Mouse (Mus musculus) kidney, postnatal 36 days (tissue): ENCODE measurements at regions not wholly inside any gene's neighbourhood (a gene's known extent, or its start where the extent isn't known, plus 50 kb on each side); places are given as distances from the start of the nearest gene placed in this dataset.
A peak's percentile ranks its signal among the peaks of the same experiment; 100 is the strongest.

ENCODE experiments used
- DNase-seq, 2 experiments: peaks; one replicate each; pipeline ENCODE4 v3.0.0; 2021 to 2022; ENCODE audit warnings: mixed read lengths in 2 of 2

DNA sequence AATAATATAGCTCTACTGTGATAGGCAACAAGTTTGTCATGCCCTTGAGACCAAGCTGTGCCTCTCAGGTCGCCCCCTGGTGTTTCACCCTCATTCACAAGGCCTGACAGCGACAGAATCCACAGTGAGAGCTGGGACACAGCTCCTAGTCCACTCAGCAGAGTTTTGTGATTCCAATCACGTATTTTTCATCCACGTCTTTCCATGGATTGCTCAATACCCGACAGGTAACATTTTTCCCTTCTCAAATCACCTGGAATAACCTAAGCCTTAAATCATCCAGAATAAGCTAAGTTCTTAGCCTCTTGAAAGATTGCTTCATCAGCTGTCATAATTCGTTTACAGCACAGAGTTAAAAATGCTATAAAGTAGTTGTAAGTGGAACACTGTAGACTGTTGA is 211.3 kb downstream of the Ccdc91 start:
- DNase-seq, result no peak

DNA sequence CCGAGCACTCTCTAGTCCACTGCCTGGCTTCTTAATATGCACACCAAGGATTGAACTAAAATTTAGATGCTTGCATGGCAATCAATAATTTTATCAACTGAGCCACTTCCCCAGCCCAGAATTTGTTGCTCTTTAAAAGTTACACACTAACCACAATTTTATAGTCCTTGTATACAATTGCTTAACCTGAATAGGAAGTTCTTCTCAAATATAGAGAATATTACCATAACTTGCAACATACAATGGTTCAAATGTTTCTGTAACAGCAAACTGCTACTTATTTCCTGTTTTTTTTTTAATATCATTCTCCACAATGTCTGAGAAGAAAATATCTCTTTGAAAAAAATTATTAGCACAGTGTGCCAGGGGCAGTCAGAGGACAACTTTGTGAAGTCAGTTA is 222.6 kb downstream of the Ccdc91 start:
- no peak for DNase-seq

DNA sequence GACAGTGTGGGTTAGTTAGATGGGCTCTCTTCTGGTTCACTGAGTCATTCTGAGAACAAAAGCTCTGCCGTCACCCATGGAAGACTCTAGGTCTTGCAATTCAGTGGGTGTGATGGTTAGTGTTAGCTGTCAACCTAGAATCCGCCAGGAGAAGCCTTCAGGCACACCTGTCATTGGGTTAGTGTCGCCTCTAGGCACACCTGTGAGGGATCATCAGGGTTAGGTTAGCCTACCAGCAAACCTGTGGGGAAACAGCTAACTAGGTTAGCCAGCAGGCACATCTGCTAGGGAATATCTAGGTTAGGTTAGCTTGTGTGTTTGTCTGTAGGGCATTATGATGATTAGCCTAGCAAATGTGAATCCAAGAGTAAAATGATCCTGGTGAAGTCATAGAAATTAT is 223.8 kb downstream of the Ccdc91 start:
- DNase-seq, result no peak

DNA sequence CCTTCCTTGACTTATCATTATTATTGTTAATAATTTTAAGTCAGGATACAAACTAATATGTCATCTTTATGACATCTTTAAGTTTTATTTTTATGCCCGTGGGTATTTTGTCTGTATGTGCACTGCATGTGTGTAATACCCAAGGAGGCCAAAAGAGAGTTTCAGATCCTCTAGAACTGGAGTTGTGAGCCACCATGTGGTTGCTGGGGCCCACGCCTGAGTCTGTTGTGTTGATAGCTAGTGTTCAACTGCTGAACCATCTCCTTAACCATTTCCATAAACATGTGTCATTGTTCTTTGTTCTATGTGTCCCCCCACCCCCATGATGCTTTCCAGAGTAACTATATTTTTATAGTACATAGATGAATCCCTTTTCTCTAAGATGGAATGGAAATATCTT is 225.0 kb downstream of the Ccdc91 start:
- DNase-seq, result no peak

DNA sequence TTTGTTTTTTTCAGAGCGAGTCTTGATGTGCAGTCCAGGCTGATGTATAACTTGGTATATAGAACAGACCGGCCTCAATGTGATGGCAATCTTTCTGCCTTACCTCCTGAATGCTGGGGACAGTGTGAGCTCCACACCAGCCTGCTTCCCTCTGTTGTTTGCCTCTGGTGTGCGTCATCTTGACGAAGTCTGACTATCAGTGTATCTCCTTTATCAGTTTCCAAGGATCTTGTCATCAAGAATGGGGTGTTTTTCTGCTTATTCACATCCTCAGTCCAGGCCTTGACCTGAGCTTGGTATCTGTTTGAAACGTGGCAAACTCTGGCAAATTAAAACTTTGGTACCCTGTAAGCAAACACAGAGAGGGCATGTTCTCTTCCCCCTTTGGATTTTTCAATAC is 226.3 kb downstream of the Ccdc91 start:
- DNase-seq, result no peak

DNA sequence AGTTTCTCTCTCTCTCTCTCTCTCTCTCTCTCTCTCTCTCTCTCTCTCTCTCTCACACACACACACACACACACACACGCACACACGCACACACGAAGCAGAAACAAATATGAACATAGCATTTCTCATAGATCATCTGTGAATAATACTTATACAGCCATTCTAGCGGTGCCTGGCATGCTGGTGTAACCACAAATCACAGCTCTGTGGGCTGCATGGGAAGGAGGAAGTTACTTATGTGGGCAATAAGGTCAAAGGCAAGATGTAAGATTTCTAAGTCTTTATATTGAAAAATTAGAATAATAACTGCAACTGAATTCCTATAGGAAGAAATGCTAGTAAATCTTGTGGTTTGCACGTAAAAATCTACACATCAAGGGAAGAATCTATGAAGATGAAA is 228.7 kb downstream of the Ccdc91 start:
- DNase-seq, result no peak

DNA sequence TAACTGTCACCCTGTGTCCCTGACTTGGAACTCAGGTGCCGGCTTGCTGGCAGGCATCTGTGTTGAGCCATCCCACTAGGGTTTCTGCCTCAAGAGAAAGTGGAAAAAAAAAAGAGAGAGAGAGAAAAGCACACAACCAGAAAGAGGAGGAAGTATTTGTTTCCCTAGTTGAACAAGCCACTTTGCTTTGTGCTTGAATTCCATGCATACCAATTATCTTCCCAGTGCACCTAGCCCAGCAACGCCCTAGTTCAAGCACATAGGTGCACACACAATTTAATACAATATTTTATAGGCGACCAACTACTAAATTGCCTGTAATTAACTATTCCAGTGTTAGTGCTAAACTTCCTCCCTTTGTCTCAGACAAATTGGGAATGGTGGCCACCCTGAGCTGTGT is 230.3 kb downstream of the Ccdc91 start:
- DNase-seq, result no peak

DNA sequence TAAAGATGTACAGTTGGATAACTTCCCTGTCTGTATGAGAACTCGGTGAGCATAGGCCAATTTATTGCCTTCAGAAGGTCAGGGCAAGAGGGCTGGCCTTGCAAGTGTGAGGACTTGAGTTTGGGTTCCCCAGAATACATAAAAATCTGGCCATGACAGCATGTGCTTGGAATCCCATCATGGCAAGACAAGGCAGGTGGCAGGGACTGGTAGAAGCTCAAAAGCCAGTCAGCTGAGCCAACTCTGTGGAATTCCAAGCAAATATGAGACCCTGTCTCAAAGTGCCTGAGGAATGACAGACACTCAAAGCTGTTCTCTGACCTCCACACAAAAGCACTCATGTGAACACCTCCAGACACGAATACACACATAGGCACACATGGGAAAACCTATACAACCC is 231.1 kb downstream of the Ccdc91 start:
- no peak for DNase-seq

DNA sequence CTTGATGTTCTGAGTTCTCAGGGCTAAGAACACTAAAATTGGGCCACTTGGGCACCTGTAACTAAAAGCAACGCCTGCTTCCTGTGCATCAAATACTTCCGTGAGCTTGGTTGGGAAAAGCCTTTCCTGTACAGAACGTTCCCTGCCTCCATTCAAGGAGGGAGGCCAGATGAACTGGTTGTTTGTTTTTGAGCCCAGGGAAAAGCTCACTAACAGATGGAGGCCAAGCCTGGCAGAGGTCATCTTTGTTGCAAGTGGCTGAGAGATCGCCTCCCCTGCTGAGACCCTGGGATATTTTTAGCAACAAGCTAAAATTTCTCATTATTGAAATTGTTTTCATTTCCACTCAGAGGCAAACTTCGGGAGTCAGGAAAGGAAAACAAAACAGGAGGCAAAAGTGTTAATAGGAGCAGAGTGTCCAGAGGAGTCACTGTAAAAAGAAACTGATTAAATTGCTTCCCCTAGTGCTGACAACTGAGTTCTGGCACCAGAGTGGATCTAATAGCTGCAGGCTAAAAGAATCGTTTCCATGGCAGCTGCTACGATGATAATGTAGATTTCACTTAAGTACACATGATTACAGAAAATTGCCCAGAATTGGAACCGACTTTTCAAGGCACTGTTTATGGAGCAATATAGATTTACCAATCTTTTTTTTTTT is 242.6 kb downstream of the Ccdc91 start:
- DNase-seq, result peak; percentile 6 to 27

DNA sequence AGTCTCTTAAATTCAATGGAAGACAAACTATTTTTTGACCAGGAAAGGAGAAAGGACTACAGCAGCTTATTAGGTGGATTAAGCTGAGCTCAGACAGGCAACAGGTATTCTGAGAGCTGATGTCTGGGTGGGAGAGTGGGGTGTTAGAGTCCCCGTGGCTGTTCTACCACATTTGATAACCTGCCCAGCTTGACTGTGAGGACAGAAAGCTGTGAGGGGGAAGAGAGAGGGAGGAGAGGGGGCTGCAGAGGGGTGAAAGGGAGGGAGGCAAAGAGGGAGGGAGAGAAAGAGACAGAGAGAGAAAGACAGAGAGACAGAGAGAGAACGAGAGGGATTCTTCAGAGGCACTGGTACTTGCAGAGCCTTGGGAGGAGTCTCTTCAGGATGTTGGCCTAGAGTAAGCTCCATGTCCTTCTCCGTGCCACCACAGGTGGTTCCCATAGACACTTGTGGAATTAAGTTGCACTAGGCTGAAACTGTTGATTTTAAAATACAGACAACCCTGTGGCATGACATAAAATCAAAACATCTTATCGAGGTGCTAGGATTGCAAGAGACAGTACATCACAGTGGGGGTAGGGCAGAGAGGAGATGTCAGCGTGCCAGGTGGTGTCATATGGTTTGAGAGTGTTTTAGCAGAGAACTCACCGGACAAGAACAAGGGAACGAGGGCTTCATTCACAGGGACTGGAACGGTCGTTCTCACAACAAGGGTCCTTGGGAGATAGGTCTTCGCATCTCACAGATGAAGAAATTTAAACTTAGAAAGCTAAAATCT is 243.3 kb downstream of the Ccdc91 start:
- DNase-seq, result no peak

DNA sequence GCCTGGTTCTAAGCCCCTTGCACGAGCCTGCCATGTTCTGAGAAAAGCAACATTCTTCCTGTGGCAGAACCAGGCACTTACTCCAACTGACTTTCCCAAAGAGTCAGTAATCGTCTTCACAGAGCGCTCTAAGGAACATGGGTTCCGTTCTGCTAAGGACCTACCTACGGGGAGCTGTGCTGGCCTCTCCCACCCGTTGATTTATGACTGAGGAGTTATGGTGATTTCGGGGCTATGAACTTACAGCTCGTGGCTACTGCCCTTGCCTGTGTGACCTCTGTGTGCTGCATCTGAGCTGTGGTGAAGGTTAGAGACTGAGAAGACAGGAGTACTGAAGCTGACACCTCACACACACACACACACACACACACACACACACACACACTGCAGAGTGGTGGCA is 243.9 kb downstream of the Ccdc91 start:
- no peak for DNase-seq

DNA sequence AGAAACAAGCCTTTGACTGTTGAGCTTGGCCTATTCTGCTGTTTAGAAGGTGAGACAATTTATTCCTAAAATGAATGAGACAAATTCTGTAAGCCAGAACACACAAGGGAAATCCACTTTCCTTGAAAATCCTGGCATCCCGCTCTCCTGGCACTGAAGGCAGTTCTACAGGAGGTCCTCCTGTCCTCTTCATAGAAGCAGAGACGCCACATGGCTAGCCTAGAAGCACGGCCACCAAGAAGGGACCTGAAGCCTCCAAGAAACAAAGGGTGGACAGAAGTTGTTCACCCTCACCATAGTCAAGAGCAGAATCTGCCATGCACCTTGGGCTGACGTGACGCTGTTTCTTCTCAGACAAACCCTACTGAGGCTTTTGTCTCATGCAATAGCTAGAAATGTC is 247.7 kb downstream of the Ccdc91 start:
- DNase-seq, result no peak

DNA sequence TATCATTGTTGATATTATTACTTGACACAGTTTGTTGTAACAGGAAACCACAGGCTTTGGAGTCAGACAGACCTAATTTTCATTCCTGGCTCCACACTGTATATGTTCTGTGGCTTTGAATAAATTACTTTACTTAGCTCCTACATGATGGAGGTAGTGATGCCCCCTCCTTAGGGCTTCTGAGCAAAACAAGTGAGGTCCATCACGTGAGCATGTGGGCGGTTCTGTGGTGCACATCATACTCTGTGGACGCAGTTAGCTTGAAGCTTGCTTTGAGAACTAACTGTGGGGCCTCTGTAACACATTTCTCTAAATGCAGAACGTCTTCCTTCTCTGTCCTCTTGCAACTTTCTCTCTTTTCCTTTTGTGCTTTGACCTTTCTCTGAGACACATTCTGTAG is 251.4 kb downstream of the Ccdc91 start:
- no peak for DNase-seq

DNA sequence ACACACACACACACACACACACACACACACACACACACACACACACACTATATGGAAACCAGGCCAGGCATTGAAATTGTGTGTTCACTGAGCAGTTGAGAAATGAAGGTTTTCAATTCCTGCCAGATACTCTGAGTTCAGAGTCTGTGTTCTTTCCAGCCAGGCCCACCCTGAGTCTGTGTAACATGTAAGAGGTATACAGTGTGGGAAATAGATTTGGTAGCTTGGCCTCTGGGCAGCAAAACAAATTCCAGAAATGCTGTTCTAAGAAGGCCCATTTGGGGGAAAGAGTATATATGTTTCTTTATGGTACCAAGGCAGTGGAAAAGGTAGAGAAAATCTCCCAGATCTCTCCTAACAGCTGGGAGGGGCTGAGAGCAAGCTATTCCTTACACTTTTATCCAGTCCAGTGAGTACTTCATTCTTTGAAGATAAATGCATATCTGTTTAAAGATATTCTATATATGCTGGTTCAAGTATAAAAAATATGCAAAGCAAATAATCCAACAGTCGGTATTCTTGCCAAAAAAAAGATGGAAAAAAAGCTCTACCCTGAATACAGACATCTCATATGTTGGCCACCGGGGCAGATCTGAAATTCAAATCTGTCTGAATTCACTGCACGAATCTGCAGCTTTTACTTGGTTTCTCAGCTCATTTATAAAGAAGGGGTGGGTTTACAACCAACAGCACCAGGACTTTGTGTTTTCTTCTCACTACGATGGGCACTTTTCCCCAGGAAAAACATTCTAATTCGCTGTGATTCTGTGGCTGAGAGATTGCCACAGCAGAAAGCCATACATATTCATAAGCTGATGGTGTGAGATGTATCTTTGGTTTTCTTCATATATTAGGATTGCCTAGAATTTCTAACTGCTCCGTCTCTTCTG is 252.3 kb downstream of the Ccdc91 start:
- no peak for DNase-seq

DNA sequence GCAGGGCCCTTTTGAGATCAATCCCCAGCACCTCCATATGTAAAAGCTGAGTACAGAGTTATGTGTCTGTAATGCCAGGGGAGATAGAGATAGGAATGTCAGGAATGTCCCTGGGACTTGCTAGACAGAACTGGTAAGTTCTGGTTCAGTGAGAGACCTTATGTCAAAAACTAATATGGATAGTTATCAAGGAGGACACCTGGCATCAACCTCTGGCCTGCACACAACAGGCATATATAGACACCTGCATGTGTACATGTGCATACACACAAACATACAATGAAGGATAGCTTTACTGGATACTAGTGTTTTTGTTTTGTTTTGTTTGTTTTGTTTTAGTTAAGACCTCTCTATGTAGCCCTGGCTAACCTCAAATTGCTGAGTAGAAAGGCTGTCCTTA is 254.1 kb downstream of the Ccdc91 start:
- DNase-seq, result no peak

DNA sequence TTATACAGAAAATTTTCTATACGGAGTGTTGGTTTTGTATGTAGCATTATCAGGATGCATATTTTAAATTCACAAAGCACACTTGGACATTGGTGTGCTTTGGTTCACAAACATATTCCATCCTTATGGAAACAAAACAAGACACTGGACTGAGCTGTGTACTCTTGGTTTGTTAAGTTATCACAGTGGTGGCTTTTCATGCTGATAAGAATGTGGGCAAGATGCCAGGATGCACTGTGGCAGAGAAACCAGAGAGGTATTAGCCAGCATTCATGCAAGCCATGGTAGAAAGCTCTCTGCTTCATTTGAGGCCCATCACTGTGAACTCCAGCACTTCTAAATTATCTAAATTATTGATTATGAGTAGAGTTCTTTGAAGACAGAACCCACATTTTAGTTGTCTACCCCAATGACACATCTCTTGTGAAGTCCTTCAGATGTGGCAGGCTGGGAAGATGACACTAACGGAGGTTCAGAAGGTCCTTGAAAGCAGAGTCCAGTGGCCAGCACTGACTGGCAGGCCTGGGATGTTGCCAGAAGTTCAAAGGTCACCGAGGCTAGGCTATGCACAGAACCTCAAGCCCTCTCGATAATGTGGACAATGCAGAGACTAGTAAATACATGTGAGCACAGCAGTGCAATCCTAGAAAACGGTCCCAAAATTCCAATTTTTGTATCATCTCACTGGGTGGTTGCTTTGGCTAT is 263.1 kb downstream of the Ccdc91 start:
- DNase-seq, result peak in 1 of 2 experiments; percentile 71

DNA sequence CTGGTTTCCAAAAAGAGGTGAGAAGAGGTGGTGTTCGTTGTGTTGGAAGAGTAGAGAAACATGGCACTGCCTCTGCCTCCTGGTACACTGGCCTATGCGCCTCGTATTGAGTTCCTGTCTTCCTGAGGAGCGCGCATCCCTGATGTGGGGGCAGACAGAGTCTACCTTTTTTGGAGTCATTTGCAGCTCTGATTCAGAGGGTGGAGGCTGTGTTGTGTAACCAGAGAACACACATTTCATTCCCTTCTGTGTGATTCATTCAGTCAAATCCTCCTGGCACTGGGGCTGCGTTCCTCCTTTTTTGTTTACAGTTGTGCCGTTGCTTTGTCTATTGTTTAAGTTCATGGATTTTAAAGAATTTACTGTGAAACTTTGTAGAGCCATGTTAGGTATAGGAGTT is 265.8 kb downstream of the Ccdc91 start:
- no peak for DNase-seq

DNA sequence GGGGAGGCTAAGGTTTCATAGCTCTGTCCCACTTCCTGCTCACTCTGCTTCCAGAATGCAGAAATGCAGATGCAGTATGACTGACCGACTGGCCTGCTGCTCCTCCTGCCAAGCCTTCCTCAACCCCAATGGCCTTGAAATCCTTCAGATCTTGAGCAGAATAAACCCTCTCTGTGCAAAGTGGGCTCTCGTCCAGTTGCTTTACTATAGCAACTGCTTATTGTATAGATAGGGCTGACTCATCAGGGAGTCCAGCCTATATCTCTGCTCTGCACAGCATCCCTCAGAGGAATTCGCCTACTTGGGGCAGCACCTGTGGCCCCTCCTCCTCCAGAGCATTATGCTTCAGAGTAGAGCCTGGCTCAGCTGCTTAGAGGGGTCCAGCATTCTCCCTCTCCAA is 268.5 kb downstream of the Ccdc91 start:
- no peak for DNase-seq

DNA sequence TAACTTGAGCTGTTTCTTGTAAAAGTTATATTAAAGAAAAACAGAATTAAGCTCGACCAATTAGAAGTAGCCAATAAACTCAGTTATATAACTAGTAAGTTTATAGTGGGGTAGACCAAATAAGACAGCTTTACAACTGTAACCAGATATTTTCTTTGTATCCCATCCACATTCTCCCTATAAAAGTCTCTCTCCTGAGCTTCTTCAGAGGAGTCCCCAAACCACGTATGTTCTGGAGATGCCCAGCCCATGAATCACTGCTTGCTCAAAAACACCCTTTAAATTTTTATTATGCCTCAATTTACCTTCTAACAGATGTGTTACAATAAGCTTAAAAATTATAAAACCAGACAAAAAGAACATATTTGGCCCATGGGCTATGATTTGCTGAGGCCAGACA is 270.1 kb downstream of the Ccdc91 start:
- DNase-seq, result no peak

DNA sequence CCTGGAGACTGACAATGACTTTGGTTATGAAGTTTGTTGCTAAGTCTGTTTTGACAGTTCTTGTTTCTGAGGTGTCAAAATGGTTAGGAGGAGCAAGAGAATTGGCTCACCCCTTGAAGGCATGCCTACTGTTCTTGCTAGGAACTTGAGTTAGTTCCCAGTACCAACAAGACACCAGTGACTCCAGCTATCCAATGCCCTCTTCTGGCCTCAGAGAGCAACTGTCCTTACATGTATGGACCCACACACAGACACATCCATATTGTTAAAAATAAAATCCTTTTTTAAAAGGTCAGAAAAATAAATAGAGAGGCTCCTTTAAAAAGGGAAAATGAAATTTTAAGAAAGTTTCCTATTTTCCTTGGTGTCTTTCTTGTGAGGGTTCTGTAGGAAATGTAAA is 272.3 kb downstream of the Ccdc91 start:
- DNase-seq, result no peak

DNA sequence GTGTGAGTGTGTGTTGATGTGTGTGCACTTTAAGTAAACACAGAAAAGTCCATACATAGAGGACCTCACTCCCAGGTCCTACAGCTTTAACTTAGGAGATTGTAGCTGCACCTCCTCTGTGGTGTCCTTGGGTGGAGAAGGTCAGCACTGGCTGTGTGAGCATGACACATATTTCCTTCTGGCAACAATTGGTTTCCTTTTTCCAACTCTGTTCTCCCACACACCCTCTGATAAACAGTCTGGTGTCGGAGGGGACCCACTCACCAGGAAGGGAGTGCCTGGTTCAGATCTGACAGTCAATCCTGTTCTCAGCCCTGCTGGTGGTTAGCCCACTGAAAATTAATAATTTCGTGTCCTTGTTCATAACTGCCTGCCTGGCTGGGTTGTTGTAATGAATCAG is 276.7 kb downstream of the Ccdc91 start:
- DNase-seq, result peak; percentile 26 to 59

DNA sequence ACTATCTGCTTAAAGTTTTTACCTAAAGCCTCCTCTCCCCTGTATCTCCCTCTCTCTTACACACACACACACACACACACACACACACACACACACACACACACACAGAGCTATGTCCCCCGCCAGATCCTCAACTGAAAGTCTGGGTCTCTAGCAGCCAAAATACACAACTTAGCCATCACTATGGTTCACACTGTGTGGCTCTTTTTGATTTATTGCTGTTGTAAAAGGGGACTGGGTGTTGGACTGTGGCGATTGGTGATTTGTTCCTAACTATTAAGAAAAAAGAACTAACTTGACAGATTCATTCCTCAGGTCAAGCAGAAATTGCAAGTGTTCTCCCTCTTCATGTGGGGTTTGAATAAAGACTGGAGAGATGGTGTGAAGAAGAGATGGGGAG is 278.2 kb downstream of the Ccdc91 start:
- no peak for DNase-seq
